Mouse (Mus musculus) neural tube, embryonic 14.5 days (tissue): ENCODE results near the gene Gm49450. TPM values are rescaled to one million over a fixed set of nuclear protein-coding genes. Genes with fewer than 3 reads are reported as not detected.

Source experiments
- ATAC-seq: fragments of 200-750 bp; cut with Nextera tagmentation; 2 replicates; pipeline ENCODE4 v1.8.0; 2017; ENCODE audit warnings: low read depth, mild to moderate bottlenecking, moderate TSS enrichment, moderate library complexity
- H3K27ac ChIP-seq: fragments of 300-500 bp; sonication (generic); 2 replicates; pipeline ENCODE4 v1.5.1; 2014; ENCODE audit warnings: low read depth, mild to moderate bottlenecking, control low read depth, low read length, moderate library complexity, mixed read lengths
- H3K27me3 ChIP-seq: fragments of 300-500 bp; sonication (generic); 2 replicates; pipeline ENCODE4 v1.6.1; 2014; ENCODE audit warnings: low read length; ENCODE audit not compliant: control insufficient read depth, insufficient read depth
- H3K36me3 ChIP-seq: fragments of 300-500 bp; sonication (generic); 2 replicates; pipeline ENCODE4 v1.6.1; 2014; ENCODE audit warnings: low read length, mixed read lengths; ENCODE audit not compliant: control insufficient read depth, insufficient read depth
- H3K4me1 ChIP-seq: fragments of 300-500 bp; sonication (generic); 2 replicates; pipeline ENCODE4 v1.6.1; 2014; ENCODE audit warnings: low read length; ENCODE audit not compliant: control insufficient read depth, insufficient read depth
- H3K4me2 ChIP-seq: fragments of 300-500 bp; sonication (generic); 2 replicates; pipeline ENCODE4 v1.6.1; 2014; ENCODE audit warnings: mild to moderate bottlenecking, low read depth, low read length, control low read depth
- H3K4me3 ChIP-seq: fragments of 300-500 bp; sonication (generic); 2 replicates; pipeline ENCODE4 v1.5.1; 2014; ENCODE audit warnings: low read depth, low read length, control low read depth, mixed read lengths
- H3K9ac ChIP-seq: fragments of 300-500 bp; sonication (generic); replicated peaks from 2 replicates; pipeline ENCODE4 v1.6.1; 2014; ENCODE audit warnings: low read depth, mild to moderate bottlenecking, control low read depth, low read length, mixed read lengths
- H3K9me3 ChIP-seq: fragments of 300-500 bp; sonication (generic); 2 replicates; pipeline ENCODE4 v1.6.1; 2016; ENCODE audit warnings: low read length; ENCODE audit not compliant: control insufficient read depth
- WGBS: fragments of 180-500 bp; shearing (Covaris S2); extraction: QIAGEN DNeasy Blood & Tissue Kit; methylation state at CpG from one replicate; pipeline ENCODE4 v1.1.7; 2014; 5-methylcytosine and 5-hydroxymethylcytosine counted together
- polyA plus RNA-seq: library from polyadenylated mRNA; unstranded; fragments of >200 nt; fragmentation: Nextera tagmentation; extraction: Ambion mirVana; gene quantifications from 2 replicates; pipeline ENCODE4 v1.2.1, GENCODE M21; 2014

Gm49450 gene
- polyA plus RNA-seq, 1 experiment from 2014 or later, result not detected

DNA sequence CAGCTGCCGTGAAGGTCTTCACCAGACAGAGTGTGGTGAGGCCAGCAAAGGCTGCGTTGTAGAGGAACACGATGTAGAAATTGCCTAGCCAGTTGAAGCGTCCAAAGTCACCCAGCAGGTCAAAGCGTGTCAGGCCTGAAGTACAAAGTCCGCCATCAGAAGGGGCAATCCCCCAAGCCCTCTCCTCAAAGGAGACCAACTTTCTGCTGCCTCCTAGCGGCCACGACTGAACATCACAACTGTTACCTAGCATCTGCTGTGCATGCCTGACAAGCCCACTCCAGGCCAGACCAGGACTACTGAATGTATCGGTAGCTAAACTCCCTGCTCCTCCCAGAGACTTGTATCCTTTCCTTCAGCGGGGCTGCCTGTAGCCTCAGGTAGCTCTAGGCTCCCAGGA lies 48.7 kb downstream of the Gm49450 start:
- no peak for ATAC-seq
- Histone ChIP-seq H3K4me2 (no peak overlapping the region), H3K27ac (no peak overlapping the region), H3K36me3 (peaks cover 56% of the 10 kb centered on the region), H3K9ac (no peak overlapping the region), H3K9me3 (no peaks in the 10 kb centered on the region), H3K4me1 (no peaks in the 10 kb centered on the region), H3K4me3 (no peak overlapping the region), H3K27me3 (0 out of 2 replicates have a peak, but pooled peaks cover 7% of the 10 kb centered on the region)
- 28% methylated on average over 10 of the region's 10 CpGs for WGBS

DNA sequence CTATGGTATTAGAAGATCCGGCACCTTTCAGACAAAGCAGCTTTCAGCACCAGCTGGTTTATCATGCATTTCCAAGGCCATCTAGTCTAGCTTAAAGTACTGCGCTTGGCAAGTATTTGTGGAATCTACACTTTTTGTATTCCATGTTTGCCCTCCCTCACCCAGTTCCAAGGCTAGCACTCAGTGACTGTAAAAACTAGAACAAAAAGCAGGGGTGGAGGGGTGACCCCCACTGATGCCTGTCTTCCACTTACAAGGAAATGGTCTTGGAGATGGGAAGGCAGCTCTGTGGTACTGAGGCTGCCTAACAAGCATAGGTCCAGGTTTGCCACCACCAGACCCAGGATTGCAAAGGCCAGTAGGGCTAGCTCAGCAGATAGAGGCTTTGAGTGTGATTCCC lies 50.8 kb downstream of the Gm49450 start:
- WGBS, result 91% methylated on average over 2 of the region's 2 CpGs
- no peaks in the 10 kb centered on the region for H3K4me1 ChIP-seq
- no peak overlapping the region for H3K27ac ChIP-seq
- H3K9me3 ChIP-seq, result no peaks in the 10 kb centered on the region
- H3K4me3 ChIP-seq, result no peak overlapping the region
- no peak for ATAC-seq
- no peak overlapping the region for H3K9ac ChIP-seq
- peaks cover 16% of the 10 kb centered on the region for H3K27me3 ChIP-seq
- H3K4me2 ChIP-seq, result no peak overlapping the region
- H3K36me3 ChIP-seq, result peaks cover 35% of the 10 kb centered on the region

DNA sequence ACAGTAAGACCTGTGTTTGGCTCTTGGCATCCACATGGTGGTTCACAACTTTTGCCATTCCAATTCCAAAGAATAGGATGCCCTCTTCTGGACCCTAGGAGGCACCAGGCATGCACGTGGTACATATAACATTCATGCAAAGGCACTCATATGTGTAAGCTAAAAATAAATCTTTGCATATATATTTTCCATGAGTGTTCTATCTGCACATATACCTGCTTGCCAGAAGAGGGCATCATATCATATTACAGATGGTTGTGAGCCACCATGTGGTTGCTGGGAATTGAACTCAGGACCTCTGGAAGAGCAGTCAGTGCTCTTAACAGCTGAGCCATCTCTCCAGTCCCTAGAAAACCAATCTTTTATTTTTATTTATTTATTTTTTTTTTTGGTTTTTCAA lies 51.8 kb downstream of the Gm49450 start:
- H3K9ac ChIP-seq, result no peak overlapping the region
- H3K4me3 ChIP-seq, result no peak overlapping the region
- WGBS, result 75% methylated on average over 1 of the region's 1 CpGs
- H3K9me3 ChIP-seq, result no peaks in the 10 kb centered on the region
- no peak overlapping the region for H3K27ac ChIP-seq
- peaks cover 24% of the 10 kb centered on the region for H3K27me3 ChIP-seq
- no peak overlapping the region for H3K4me2 ChIP-seq
- H3K36me3 ChIP-seq, result peaks cover 27% of the 10 kb centered on the region
- no peaks in the 10 kb centered on the region for H3K4me1 ChIP-seq
- no peak for ATAC-seq

DNA sequence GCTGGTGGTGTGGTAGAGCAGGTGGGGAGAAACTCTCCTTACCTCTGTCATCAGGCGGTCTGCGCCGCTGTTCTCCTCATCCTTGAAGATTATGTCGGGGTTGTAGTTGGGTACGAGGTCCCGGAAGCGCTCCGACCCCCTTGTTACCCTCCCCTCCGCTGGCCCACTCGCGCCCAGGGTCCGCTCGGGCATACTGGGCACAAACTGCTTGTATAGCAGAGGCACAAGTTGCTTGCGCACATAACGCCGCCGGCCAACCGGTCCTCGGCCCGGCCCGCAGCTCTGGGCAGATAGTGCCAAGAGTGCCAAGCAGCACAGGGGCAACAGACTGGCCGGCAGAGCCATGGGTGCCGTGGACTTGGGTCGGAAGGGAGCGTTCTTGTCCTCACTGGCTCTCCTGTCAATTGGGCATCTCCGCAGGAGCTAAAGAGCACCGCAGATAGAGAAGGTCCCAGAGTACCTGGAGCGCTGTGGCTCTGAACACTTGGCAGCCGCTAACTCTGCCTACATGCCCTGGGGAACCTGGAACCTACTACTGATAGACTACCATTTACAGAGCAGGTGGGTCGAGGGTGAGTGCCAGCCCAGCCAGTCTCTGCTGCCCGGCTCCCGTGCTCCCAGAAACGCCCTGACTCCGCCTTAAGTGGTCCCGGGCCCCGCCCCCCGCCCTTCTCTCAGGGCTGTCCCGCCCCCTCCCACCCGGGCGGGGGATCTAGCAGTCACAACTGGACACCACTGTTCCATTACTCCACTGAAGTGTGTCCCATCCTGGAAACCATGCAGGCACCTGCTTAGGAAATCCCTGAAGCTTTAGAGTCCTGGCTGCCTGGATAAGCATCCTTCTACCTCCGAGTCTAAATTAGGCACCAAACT lies 55.2 kb downstream of the Gm49450 start, which contains the start of gene Dhh:
Gene Dhh, minus strand, starts transcription at position 613 of the 873 bp plus-strand sequence.
- Histone ChIP-seq H3K9ac (no peak within 1 kb of the TSS), H3K27me3 (peaks cover 53% of the 10 kb centered on the region), H3K4me3 (peak within 1 kb of the TSS; percentile 12), H3K9me3 (no peaks in the 10 kb centered on the region), H3K27ac (no peak within 1 kb of the TSS), H3K4me2 (peak within 1 kb of the TSS; percentile 22; the same call in 1 of the 2 replicates), H3K36me3 (peaks cover 2% of the 10 kb centered on the region; the same call in 1 of the 2 replicates), H3K4me1 (peaks cover 14% of the 10 kb centered on the region)
- under 1% methylated on average over 41 of the region's 41 CpGs for WGBS
- no peak for ATAC-seq

DNA sequence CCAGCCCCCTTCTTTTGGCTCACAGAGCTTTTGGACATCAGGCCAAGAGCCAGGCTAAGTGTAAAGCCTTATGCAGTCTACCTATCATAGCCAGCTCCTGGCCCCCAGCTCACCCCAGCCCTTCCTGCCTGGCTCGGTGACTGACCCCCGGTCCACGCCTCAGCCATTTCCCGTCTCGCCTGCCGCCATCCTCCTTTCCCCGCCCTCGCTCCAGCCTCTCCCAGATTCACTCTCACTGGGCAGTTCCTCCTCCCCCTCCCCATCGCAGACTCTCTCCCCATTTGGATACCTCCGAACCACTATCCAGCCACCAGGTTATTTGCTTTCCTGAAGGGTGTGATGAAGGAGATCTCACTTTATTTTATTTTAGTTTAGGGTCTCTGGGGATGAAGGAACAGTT lies 55.9 kb downstream of the Gm49450 start:
- Histone ChIP-seq H3K27me3 (peaks cover 59% of the 10 kb centered on the region), H3K36me3 (no peaks in the 10 kb centered on the region), H3K9me3 (no peaks in the 10 kb centered on the region), H3K4me1 (peaks cover 14% of the 10 kb centered on the region), H3K9ac (no peak overlapping the region), H3K27ac (no peak overlapping the region), H3K4me2 (no peak overlapping the region), H3K4me3 (peak overlapping the region; percentile 12)
- 5% methylated on average over 10 of the region's 10 CpGs for WGBS
- ATAC-seq, result no peak

DNA sequence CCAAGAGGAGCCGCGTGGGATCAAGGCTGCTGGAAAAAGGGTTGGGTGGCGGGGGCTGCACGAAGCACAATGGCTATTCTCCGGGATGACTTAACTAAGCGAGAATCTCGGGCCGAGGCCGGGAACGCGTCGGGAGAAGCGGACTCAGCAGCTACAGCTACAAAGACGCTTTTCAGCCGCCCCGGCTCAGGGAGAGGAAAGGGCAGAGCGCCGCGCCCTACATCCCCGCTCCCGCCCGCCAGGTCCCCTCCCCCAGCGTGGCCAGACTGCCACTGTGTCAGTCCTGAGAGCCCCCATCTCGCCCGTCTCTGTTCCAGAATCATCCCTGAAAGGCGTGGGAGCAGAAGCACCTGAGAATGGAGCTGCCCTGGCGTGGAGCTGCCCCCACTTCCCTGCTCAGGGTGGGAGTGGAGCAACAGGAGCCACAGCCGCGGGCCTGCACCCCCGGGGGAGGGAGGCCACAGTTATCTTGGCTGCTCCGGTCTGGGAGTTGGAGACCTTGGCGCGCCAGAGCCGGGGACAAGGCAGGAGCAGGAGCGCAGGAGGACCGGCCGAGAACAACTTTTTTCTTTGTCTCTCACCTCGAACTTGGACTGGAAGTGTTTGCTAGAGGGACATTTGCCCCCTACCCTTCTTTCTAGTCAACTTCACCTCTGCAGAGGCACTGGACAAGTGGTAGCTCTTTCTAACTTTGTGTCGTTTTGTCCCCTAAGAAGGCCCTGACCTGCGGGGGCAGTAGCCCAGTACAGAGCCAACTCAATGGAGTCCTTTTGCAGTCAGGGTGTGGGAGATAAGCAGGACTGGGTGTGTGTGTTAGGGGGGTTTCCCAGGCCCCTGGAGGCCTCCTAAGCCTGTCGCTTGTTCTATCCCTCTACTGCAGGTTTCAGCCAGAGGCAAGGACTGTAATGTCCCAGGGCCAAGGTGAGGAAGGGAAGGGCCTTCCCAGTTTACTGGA lies 57.4 kb downstream of the Gm49450 start:
- no peak overlapping the region; the same call in 1 of the 2 replicates for H3K9ac ChIP-seq
- H3K4me1 ChIP-seq, result peaks cover 14% of the 10 kb centered on the region
- WGBS, result 1% methylated on average over 38 of the region's 41 CpGs
- no peaks in the 10 kb centered on the region for H3K9me3 ChIP-seq
- H3K27ac ChIP-seq, result no peak overlapping the region; the same call in 1 of the 2 replicates
- no peaks in the 10 kb centered on the region for H3K36me3 ChIP-seq
- H3K27me3 ChIP-seq, result peaks cover 64% of the 10 kb centered on the region
- no peak for ATAC-seq
- peak overlapping the region; percentile 31 for H3K4me2 ChIP-seq
- peak overlapping the region; percentile 8; the same call in 1 of the 2 replicates for H3K4me3 ChIP-seq

DNA sequence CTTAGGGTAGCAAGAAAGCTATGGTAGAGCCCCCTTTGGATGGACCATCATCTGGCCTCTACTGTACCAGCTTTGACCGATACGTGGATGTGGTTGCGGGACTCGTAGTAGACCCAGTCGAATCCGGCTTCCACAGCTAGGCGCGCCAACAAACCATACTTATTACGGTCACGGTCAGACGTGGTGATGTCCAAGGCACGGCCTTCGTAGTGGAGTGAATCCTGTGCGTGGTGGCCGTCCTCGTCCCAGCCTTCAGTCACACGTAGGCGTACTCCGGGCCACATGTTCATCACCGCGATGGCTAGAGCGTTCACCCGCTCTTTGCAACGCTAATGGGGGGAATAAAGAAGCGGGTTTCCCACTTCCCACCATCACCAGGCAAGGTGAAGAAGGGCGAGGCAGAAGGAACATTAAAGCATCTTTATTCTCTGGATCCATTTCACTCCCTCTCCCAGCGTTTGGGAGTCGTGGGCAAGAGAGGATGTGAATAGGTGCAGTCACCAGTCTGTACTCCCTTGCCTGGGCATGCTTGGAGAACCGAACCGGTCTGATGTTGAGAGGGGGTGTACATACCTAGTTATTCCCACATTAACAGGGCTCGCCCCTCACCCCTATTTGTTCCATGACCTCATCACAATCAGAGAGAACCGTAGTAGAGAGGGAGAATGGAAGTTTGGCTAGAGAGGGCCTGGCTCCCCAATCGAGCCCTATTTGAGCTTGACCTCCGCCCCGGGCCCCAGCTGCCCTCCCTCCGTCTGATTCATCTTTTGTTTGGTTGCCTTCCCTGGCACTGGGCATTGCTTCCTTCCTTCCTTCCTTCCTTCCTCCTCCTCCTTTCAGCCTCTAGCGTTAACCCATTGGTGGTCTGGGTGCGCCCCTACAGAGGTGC lies 58.4 kb downstream of the Gm49450 start:
- no peak for ATAC-seq
- peak overlapping the region; percentile 41 for H3K4me3 ChIP-seq
- no peaks in the 10 kb centered on the region for H3K36me3 ChIP-seq
- no peak overlapping the region for H3K27ac ChIP-seq
- peak overlapping the region; percentile 92 for H3K4me2 ChIP-seq
- WGBS, result 2% methylated on average over 38 of the region's 38 CpGs
- H3K27me3 ChIP-seq, result peaks cover 57% of the 10 kb centered on the region
- no peak overlapping the region for H3K9ac ChIP-seq
- H3K9me3 ChIP-seq, result no peaks in the 10 kb centered on the region
- peaks cover 14% of the 10 kb centered on the region for H3K4me1 ChIP-seq
